Mouse (Mus musculus) spleen, adult 2 months (tissue): ENCODE measurements around the gene Robo2.

ENCODE experiments used
- CTCF ChIP-seq: fragments of 200-500 bp; IDR thresholded peaks from 2 replicates; pipeline ENCODE4 v1.5.1; 2011; ENCODE audit warnings: mild to moderate bottlenecking, inconsistent platforms; ENCODE audit not compliant: insufficient read depth, insufficient read length, insufficient replicate concordance; ENCODE audit errors: extremely low read depth
- POLR2A ChIP-seq: fragments of 200-500 bp; IDR thresholded peaks from 2 replicates; pipeline ENCODE4 v1.6.1; 2011; ENCODE audit warnings: low read depth, low read length, inconsistent platforms

DNA sequence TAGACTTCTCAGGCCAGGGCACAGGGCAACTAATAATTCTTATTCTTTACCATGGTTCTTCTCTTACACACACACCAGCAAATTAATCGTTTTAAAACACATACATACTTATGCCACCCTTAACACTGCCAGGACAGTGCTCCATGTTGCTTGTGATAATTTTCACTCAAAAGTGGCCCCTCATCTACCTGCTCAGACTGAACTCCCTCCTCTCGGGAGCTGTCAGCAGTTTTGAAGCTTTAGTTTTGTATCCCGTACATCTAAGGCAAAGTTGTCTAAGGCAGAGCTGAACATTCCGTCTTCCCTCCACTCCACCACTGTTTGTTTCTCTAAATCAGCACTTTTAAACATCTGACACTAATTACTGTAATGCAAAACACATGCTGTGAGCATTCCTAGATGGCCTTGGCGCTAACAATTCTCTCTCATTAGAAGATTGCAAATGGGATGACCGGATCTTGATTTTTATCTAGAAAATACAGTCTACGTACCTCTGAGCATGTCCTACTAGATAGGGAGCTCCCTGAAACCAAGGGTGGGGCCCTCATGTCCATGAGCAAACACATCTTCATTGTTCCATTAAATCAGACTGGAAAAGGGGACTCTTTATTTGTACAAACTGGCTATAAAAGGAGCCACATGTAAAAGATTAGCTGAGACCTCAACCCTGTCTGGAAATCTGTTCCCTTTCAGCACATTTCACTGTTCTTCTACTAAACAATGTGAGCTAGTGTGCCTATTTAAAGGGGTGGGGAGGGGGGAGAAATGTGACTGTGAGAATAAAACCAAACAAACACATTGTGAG, 318.4 kb downstream of the Robo2 start:
- TF ChIP-seq POLR2A (no peak), CTCF (no peak)
